ENCODE assay signal across 11 mouse cellular contexts in the genomic region with DNA sequence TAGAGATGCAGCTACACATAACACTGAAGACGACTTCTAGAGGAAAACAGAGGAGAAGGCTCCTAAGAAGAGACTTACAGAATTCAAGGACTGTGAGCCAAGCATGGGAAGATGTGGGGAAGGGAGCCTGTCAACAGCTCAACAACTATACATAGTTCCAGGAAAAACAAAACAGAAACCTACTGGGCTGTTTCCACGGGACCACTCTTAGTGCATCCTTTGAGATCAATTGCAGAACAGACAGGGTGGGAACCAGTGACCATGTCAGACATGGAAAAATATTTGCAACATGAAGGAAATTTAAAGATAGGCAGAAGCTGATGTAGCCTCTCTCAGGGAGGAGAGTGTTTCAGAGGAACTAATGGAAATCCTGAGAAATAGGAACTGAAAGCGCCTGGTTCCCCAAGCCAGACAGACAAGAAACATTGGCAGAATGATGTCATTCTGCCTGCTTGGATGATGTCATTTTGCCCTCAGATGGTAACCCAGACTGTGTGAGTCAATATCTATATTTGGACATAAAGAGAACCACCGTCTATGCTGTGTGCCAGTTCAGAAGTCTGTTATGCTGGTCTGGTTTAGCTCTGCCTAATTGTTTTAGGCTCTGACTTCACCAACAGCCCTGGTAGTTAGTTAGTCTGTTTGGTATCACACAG. TPM values are rescaled to one million over a fixed set of nuclear protein-coding genes. Genes with fewer than 3 reads are reported as not detected.
DNase-seq lines count a peak whose midpoint lies in the region; ATAC-seq lines count a peak whose summit lies in the region.
"Had no signal": no experiment of that assay in that cellular context is flagged by ENCODE, and none has a peak within 500 bp of the region (broad histone marks: within the 10 kb centered on the region; RNA-seq: fewer than 3 reads in every experiment).

No protein-coding gene starts in this region.

- WGBS in intestine, embryonic 15.5 days = 54% methylated on average over 4 of the region's 4 CpGs
- 59% methylated on average over 4 of the region's 4 CpGs for WGBS in intestine, embryonic 16.5 days
- 87% methylated on average over 4 of the region's 4 CpGs for WGBS in midbrain, embryonic 10.5 days
- WGBS in forebrain, embryonic 10.5 days = 86% methylated on average over 4 of the region's 4 CpGs

- no peaks in the 10 kb centered on the region for H3K4me1 ChIP-seq in intestine, embryonic 15.5 days (replicated peaks)
- no peaks in the 10 kb centered on the region for H3K4me1 ChIP-seq in intestine, embryonic 16.5 days (ENCODE audit: control insufficient read depth, insufficient read depth, low read length)
- H3K4me1 ChIP-seq in midbrain, embryonic 10.5 days = no peaks in the 10 kb centered on the region
- H3K4me1 ChIP-seq in forebrain, embryonic 10.5 days = no peaks in the 10 kb centered on the region

- H3K36me3 ChIP-seq in intestine, embryonic 15.5 days = no peaks in the 10 kb centered on the region
- H3K36me3 ChIP-seq in intestine, embryonic 16.5 days (ENCODE audit: control insufficient read depth, insufficient read depth, low read length) = no peaks in the 10 kb centered on the region
- no peaks in the 10 kb centered on the region for H3K36me3 ChIP-seq in midbrain, embryonic 10.5 days
- no peaks in the 10 kb centered on the region for H3K36me3 ChIP-seq in forebrain, embryonic 10.5 days (replicated peaks)

- peak; percentile 43; the same call in 1 of the 2 replicates for ATAC-seq in intestine, embryonic 15.5 days
- ATAC-seq in intestine, embryonic 16.5 days = no peak
- ATAC-seq in granulocyte monocyte progenitor cell, adult 5-6 weeks (replicated peaks; ENCODE audit: poor library complexity, severe bottlenecking) = peak; percentile 84
- ATAC-seq in megakaryocyte, adult 5-6 weeks (ENCODE audit: poor library complexity, severe bottlenecking) = peak; percentile 88
- no peak for ATAC-seq in frontal cortex, adult (ENCODE audit: low TSS enrichment)

- 0 out of 2 replicates have a peak overlapping the region, but pooled peaks have one; percentile 22 for H3K27ac ChIP-seq in intestine, embryonic 15.5 days
- H3K27ac ChIP-seq in intestine, embryonic 16.5 days (ENCODE audit: low read length) = no peak overlapping the region
- H3K27ac ChIP-seq in midbrain, embryonic 10.5 days (replicated peaks) = no peak overlapping the region
- no peak overlapping the region for H3K27ac ChIP-seq in forebrain, embryonic 10.5 days

- H3K9ac ChIP-seq in intestine, embryonic 15.5 days = no peak overlapping the region
- H3K9ac ChIP-seq in intestine, embryonic 16.5 days (ENCODE audit: low read depth, low read length) = no peak overlapping the region

- peak; percentile 44 to 52 for DNase-seq in B cell, adult 2 months
- DNase-seq in midbrain, embryonic 10.5 days (ENCODE audit: low spot score) = no peak
- no peak for DNase-seq in forebrain, embryonic 10.5 days (ENCODE audit: extremely low spot score, low spot score)
- DNase-seq: embryo, embryonic 11 days; kidney, adult 18-20 months; midbrain, embryonic 14.5 days had no signal

- no peaks in the 10 kb centered on the region for H3K9me3 ChIP-seq in intestine, embryonic 15.5 days
- H3K9me3 ChIP-seq in intestine, embryonic 16.5 days (ENCODE audit: control insufficient read depth, low read length) = 0 out of 2 replicates have a peak, but pooled peaks cover 4% of the 10 kb centered on the region
- peaks cover 9% of the 10 kb centered on the region; the same call in 1 of the 2 replicates for H3K9me3 ChIP-seq in midbrain, embryonic 10.5 days (replicated peaks)
- peaks cover 12% of the 10 kb centered on the region; the same call in 1 of the 2 replicates for H3K9me3 ChIP-seq in forebrain, embryonic 10.5 days

- H3K27me3 ChIP-seq in intestine, embryonic 15.5 days (replicated peaks) = no peaks in the 10 kb centered on the region
- H3K27me3 ChIP-seq in intestine, embryonic 16.5 days (replicated peaks; ENCODE audit: control insufficient read depth, insufficient read depth, low read length) = no peaks in the 10 kb centered on the region
- H3K27me3 ChIP-seq in midbrain, embryonic 10.5 days (ENCODE audit: low read depth, poor library complexity, severe bottlenecking) = no peaks in the 10 kb centered on the region
- H3K27me3 ChIP-seq in forebrain, embryonic 10.5 days (ENCODE audit: poor library complexity, severe bottlenecking) = no peaks in the 10 kb centered on the region

- H3K4me2 ChIP-seq in intestine, embryonic 15.5 days (replicated peaks) = no peak overlapping the region
- no peak overlapping the region for H3K4me2 ChIP-seq in intestine, embryonic 16.5 days (ENCODE audit: low read depth, low read length)

- no peak overlapping the region for H3K4me3 ChIP-seq in intestine, embryonic 15.5 days (replicated peaks)
- no peak overlapping the region for H3K4me3 ChIP-seq in intestine, embryonic 16.5 days (ENCODE audit: low read length)
- H3K4me3 ChIP-seq in midbrain, embryonic 10.5 days = no peak overlapping the region
- H3K4me3 ChIP-seq in forebrain, embryonic 10.5 days = no peak overlapping the region

RNA-seq across cellular contexts. Expression of gene Tm7sf3, which starts 32.4 kb away (rescaled TPM):
- 28.2 and 32.5 TPM in 2 replicates for polyA plus RNA-seq in intestine, embryonic 15.5 days (2015; fragmentation: Nextera tagmentation; extraction: Ambion mirVana)
- 33.2 and 36.7 TPM in 2 replicates for polyA plus RNA-seq in intestine, embryonic 16.5 days (2015; fragmentation: Nextera tagmentation; extraction: Ambion mirVana)
- 73.5 and 89.1 TPM in 2 replicates for total RNA-seq in granulocyte monocyte progenitor cell, adult 5-6 weeks (2014; fragmentation: Nextera tagmentation)
- 104 and 107 TPM in 2 replicates for total RNA-seq in granulocyte monocyte progenitor cell, adult 5-6 weeks (2017)
- 27.8 and 31.6 TPM in 2 replicates for total RNA-seq in megakaryocyte, adult 5-6 weeks (2015)
- total RNA-seq in megakaryocyte, adult 5-6 weeks (2017) = 40.3 and 40.4 TPM in 2 replicates
- polyA plus RNA-seq in midbrain, embryonic 10.5 days (2016; fragmentation: Nextera tagmentation; extraction: Ambion mirVana) = 26.0 and 27.1 TPM in 2 replicates
- polyA plus RNA-seq in forebrain, embryonic 10.5 days (2016; fragmentation: Nextera tagmentation; extraction: Ambion mirVana) = 25.7 and 28.0 TPM in 2 replicates

RNA-seq across cellular contexts. Expression of gene Med21, which starts 32.7 kb away (rescaled TPM):
- 124 and 128 TPM in 2 replicates for polyA plus RNA-seq in intestine, embryonic 15.5 days (2015; fragmentation: Nextera tagmentation; extraction: Ambion mirVana)
- polyA plus RNA-seq in intestine, embryonic 16.5 days (2015; fragmentation: Nextera tagmentation; extraction: Ambion mirVana) = 105 and 110 TPM in 2 replicates
- 214 and 275 TPM in 2 replicates for total RNA-seq in granulocyte monocyte progenitor cell, adult 5-6 weeks (2014; fragmentation: Nextera tagmentation)
- 240 and 246 TPM in 2 replicates for total RNA-seq in granulocyte monocyte progenitor cell, adult 5-6 weeks (2017)
- 96.7 and 109 TPM in 2 replicates for total RNA-seq in megakaryocyte, adult 5-6 weeks (2015)
- 76.2 and 82.8 TPM in 2 replicates for total RNA-seq in megakaryocyte, adult 5-6 weeks (2017)
- polyA plus RNA-seq in midbrain, embryonic 10.5 days (2016; fragmentation: Nextera tagmentation; extraction: Ambion mirVana) = 132 and 135 TPM in 2 replicates
- polyA plus RNA-seq in forebrain, embryonic 10.5 days (2016; fragmentation: Nextera tagmentation; extraction: Ambion mirVana) = 128 and 133 TPM in 2 replicates

RNA-seq across cellular contexts. Expression of gene Stk38l, which starts 49.8 kb away (rescaled TPM):
- 18.0 and 18.8 TPM in 2 replicates for polyA plus RNA-seq in intestine, embryonic 15.5 days (2015; fragmentation: Nextera tagmentation; extraction: Ambion mirVana)
- polyA plus RNA-seq in intestine, embryonic 16.5 days (2015; fragmentation: Nextera tagmentation; extraction: Ambion mirVana) = 17.1 and 17.9 TPM in 2 replicates
- total RNA-seq in granulocyte monocyte progenitor cell, adult 5-6 weeks (2014; fragmentation: Nextera tagmentation) = 1.9 and 5.9 TPM in 2 replicates
- 1.2 and 6.1 TPM in 2 replicates for total RNA-seq in granulocyte monocyte progenitor cell, adult 5-6 weeks (2017)
- 2.2 and 5.0 TPM in 2 replicates for total RNA-seq in megakaryocyte, adult 5-6 weeks (2015)
- total RNA-seq in megakaryocyte, adult 5-6 weeks (2017) = 2.8 and 3.7 TPM in 2 replicates
- 21.0 and 21.2 TPM in 2 replicates for polyA plus RNA-seq in midbrain, embryonic 10.5 days (2016; fragmentation: Nextera tagmentation; extraction: Ambion mirVana)
- polyA plus RNA-seq in forebrain, embryonic 10.5 days (2016; fragmentation: Nextera tagmentation; extraction: Ambion mirVana) = 21.2 and 22.1 TPM in 2 replicates

Comparison
In these comparisons a context has a peak if more than half of its experiments do, and no peak if none do; other contexts are left out.
1. ATAC-seq: peak in intestine, embryonic 15.5 days (single experiment), granulocyte monocyte progenitor cell, adult 5-6 weeks (single experiment) and megakaryocyte, adult 5-6 weeks (single experiment); none in intestine, embryonic 16.5 days (single experiment) and frontal cortex, adult (single experiment).
2. DNase-seq: peak in B cell, adult 2 months (2 of 2); none in midbrain, embryonic 10.5 days (single experiment) and forebrain, embryonic 10.5 days (single experiment).